Mouse (Mus musculus) cerebellum, adult 2 months (tissue): Measurements from ENCODE around the gene Aspm. TPM values are rescaled to one million over a fixed set of nuclear protein-coding genes. Genes with fewer than 3 reads are reported as not detected.

Source experiments
- DNase-seq, 2 experiments: peaks; one replicate each; pipeline ENCODE4 v3.0.0; 2021
- H3K27ac ChIP-seq: fragments of 200-500 bp; 2 replicates; pipeline ENCODE4 v1.5.1; 2012; ENCODE audit warnings: low read length, control low read depth, inconsistent platforms; ENCODE audit not compliant: insufficient read depth
- H3K27me3 ChIP-seq: fragments of 200-500 bp; 2 replicates; pipeline ENCODE4 v1.6.1; 2012; ENCODE audit warnings: inconsistent platforms, mild to moderate bottlenecking, low read length, moderate library complexity; ENCODE audit not compliant: control insufficient read depth, insufficient read depth
- H3K4me1 ChIP-seq: fragments of 200-500 bp; 2 replicates; pipeline ENCODE4 v1.6.1; 2011; ENCODE audit warnings: low read length; ENCODE audit not compliant: control insufficient read depth, insufficient read depth
- H3K4me3 ChIP-seq: fragments of 200-500 bp; replicated peaks from 2 replicates; pipeline ENCODE3; 2011; ENCODE audit warnings: mild to moderate bottlenecking, low read depth, low read length, control low read depth; ENCODE audit not compliant: insufficient read depth
- CTCF ChIP-seq: fragments of 200-500 bp; IDR thresholded peaks from 2 replicates; pipeline ENCODE4 v1.5.1; 2011; ENCODE audit warnings: low read depth, mild to moderate bottlenecking, control low read depth, low read length, moderate library complexity, borderline replicate concordance; ENCODE audit not compliant: insufficient read depth
- POLR2A ChIP-seq: fragments of 200-500 bp; IDR thresholded peaks from 2 replicates; pipeline ENCODE4 v1.6.1; 2011; ENCODE audit warnings: low read length, control low read depth, borderline replicate concordance; ENCODE audit not compliant: insufficient read depth
- WGBS: fragments of 180-500 bp; shearing (Covaris S2); methylation state at CpG from one replicate; pipeline ENCODE4 v1.1.7; 2018; 5-methylcytosine and 5-hydroxymethylcytosine counted together
- polyA plus RNA-seq: library from polyadenylated mRNA; depleted of rRNA; stranded (reverse); fragments of >200 nt; gene quantifications from 2 replicates; pipeline ENCODE4 v1.2.3, GENCODE M21; 2012; rRNA removed

Aspm gene
- polyA plus RNA-seq, 1 experiment: 0.07 TPM

DNA sequence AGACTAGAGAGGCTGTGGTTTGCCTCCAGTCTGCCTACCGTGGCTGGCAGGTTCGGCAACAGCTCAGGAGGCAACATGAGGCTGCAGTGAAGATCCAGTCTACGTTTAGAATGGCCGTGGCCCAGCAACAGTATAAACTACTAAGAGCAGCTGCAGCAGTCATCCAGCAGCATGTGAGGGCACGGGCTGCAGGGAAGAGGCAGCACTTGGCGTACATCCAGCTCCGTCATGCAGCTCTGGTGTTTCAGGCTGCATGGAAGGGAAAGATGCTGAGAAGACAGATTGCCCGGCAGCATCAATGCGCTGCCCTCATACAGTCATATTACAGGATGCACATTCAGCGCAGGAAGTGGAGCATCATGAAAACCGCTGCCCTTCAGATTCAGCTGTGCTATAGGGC lies 24.3 kb downstream of the Aspm start:
- Histone ChIP-seq H3K27me3 (no peaks in the 10 kb centered on the region), H3K27ac (no peak overlapping the region), H3K4me3 (no peak overlapping the region), H3K4me1 (no peaks in the 10 kb centered on the region)
- TF ChIP-seq POLR2A (no peak), CTCF (no peak)
- DNase-seq: no peak
- WGBS: 55% methylated on average over 11 of the region's 11 CpGs

DNA sequence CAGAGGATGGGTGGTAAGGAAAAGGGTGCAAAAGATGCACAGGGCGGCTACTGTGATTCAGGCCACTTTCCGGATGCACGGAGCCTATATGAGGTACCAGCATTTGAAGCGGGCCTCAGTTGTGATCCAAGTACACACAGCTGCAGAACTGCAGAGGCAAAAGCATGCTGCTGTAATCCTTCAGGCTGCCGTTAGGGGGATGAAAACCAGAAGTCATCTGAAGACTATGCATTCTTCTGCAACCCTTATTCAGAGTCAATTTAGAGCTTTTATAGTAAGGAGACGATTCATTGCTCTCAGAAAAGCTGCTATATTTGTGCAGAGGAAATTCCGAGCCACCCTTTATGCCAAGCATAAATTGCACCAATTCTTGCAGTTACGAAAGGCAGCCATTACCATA lies 25.7 kb downstream of the Aspm start:
- Histone ChIP-seq H3K27ac (no peak overlapping the region), H3K27me3 (no peaks in the 10 kb centered on the region), H3K4me3 (no peak overlapping the region), H3K4me1 (no peaks in the 10 kb centered on the region)
- TF ChIP-seq POLR2A: no peak
- TF ChIP-seq CTCF: no peak
- 91% methylated on average over 8 of the region's 8 CpGs for WGBS
- no peak for DNase-seq

DNA sequence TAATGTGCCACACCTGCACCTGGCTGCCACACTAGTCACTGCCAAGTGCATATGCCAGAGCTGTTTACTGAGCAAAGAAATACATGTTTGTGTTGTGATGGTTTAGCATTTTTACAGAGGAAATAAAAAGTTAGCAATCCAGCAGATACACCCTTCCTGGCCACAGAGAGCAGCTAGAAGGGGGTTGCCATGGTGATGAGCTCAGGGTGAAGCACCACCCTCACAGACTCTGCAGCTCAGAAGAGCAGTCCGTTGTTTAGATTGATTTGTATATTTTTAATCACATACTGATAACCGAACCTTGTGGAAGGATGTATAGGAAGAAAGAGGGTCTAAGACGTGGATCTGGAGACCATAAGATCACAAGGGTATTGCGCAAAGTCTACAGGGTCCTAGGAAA lies 26.6 kb downstream of the Aspm start:
- Histone ChIP-seq H3K27ac (no peak overlapping the region), H3K4me3 (no peak overlapping the region), H3K4me1 (no peaks in the 10 kb centered on the region), H3K27me3 (no peaks in the 10 kb centered on the region)
- TF ChIP-seq POLR2A (no peak), CTCF (no peak)
- WGBS: 83% methylated on average over 4 of the region's 4 CpGs
- DNase-seq: no peak

DNA sequence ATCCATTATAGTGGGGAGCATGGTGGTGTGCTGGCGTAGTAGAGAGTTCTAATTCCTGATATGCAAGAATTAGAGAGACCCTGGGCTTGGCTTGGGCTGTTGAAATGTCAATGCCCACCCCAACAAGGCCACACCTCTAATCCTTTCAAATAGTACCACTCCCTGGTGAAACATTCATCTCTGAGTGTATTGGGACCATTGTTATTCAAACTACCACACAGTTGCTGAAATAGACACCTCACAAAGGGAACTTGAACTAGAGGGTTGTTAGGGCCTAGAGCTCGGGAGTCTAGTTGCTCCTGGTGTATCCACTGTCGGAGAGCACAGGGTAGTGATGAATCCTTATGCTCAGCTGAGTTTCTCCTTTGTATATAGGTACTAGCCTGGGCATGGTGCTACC lies 40.1 kb downstream of the Aspm start:
- TF ChIP-seq POLR2A (no peak), CTCF (no peak)
- 76% methylated on average over 3 of the region's 3 CpGs for WGBS
- DNase-seq: no peak
- H3K27ac ChIP-seq: no peak overlapping the region
- H3K4me3 ChIP-seq: no peak overlapping the region
- no peaks in the 10 kb centered on the region for H3K4me1 ChIP-seq
- H3K27me3 ChIP-seq: no peaks in the 10 kb centered on the region

DNA sequence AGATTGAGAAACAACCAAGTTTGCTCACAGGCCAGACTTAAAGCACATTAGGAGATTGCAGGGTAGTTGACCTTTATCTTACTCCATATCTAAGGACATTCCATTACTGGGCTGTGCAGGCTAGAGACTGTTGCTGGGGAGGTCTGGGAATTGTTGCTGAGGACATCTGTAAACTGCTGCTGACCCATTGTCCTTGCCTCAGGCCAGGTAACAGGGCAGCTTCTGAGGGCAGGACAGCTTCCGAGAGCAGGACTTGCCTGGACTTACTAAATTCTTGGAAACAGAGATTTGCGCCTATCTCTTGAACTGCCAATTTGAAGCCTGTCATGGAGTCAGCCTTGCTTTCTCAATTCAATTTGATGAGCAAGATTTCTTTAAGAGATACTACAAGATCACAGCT lies 40.8 kb downstream of the Aspm start:
- Histone ChIP-seq H3K4me3 (no peak overlapping the region), H3K4me1 (no peaks in the 10 kb centered on the region), H3K27ac (no peak overlapping the region), H3K27me3 (no peaks in the 10 kb centered on the region)
- no peak for TF ChIP-seq POLR2A
- TF ChIP-seq CTCF: no peak
- 93% methylated on average over 2 of the region's 2 CpGs for WGBS
- no peak for DNase-seq

DNA sequence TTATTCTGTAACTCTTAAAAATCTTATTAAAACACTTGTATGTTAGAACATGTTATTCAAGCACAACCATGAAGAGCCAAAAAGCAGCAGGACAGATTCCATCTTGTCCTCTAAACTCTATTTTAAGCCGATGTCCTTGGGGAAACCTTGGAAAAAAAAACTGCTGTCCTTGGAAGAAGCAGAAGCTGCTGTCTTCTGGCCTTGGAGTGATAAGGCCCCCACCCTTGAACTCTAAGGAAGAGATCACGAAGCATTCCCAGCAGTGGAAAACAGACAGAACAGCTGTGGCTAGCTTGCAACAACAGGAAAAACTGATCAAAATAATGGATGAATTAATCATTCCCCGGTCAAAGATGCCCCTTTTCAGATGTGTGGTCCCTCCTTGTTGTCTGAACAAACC lies 41.6 kb downstream of the Aspm start:
- Histone ChIP-seq H3K27ac (no peak overlapping the region), H3K4me3 (no peak overlapping the region), H3K27me3 (no peaks in the 10 kb centered on the region), H3K4me1 (no peaks in the 10 kb centered on the region)
- 82% methylated on average over 3 of the region's 3 CpGs for WGBS
- DNase-seq: no peak
- TF ChIP-seq POLR2A (no peak), CTCF (no peak)

DNA sequence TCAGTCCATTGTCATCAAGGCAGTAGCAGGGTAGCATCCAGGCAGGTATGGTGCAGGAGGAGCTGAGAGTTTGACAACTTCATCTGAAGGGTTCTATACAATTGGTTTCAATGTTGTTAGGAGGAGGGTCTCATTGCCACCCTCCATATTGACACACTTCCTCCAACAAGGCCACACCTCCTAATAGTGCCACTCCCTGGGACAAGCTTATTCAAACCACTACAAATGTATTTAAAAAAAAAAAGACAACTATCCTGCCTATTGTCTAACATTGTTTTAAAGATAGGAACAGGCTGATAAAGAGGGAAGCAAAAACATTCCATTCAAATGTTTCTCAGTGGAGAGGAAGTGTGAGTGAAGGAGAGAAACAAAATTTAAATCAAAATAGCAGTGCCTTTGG lies 45.2 kb downstream of the Aspm start:
- DNase-seq: no peak
- H3K4me3 ChIP-seq: no peak overlapping the region
- H3K4me1 ChIP-seq: no peaks in the 10 kb centered on the region
- H3K27ac ChIP-seq: no peak overlapping the region
- TF ChIP-seq CTCF (no peak), POLR2A (no peak)
- no peaks in the 10 kb centered on the region for H3K27me3 ChIP-seq

DNA sequence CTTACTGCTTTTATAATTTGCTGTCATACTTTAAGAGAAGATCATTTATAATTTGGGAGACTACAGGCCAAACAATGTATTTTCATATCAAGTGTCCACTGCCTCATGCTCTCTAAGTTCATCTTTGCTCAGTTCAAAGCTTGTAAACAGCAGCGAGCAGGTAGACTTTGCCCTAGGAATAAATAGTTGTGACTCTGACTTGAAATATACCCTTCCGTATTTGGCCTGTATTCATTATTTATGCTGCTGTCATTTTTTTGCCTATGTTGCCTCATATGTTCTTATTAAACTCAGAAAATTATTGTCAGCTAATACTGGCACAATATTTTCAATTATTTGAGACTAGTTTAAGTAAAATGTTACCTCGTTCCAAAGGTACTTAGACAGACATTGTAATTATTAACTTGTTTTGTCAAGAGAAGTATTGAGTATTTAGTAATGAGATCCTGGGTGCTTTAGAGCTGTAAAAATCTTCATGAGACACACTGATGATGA lies 46.7 kb downstream of the Aspm start, which contains the start of gene F13b:
TSS of gene F13b (plus strand) at position 445 of the 495 bp plus-strand sequence.
- H3K27me3 ChIP-seq: no peaks in the 10 kb centered on the region
- H3K4me3 ChIP-seq: no peak within 1 kb of the TSS
- no peak within 1 kb of the TSS for H3K27ac ChIP-seq
- no peak for DNase-seq
- H3K4me1 ChIP-seq: no peaks in the 10 kb centered on the region
- 89% methylated on average over 3 of the region's 3 CpGs for WGBS
- TF ChIP-seq POLR2A (no peak), CTCF (no peak)

DNA sequence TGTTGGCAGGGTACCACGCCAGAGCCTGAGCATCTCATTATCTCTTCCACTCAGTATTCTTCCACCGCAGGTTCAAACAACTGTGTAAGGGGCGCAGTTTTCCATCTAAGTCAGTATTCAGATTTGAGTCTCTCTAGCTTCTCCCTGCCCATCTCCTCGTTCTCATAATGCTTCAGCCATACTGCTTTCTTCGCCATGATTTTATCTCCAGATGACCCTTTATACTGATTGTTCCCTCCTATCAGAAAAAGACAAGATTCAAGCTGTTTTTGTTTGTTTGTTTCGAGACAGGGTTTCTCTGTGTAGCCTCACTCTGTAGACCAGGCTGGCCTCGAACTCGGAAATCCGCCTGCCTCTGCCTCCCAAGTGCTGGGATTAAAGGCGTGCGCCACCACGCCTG lies 60.0 kb downstream of the Aspm start:
- Histone ChIP-seq H3K4me1 (no peaks in the 10 kb centered on the region), H3K4me3 (no peak overlapping the region), H3K27me3 (no peaks in the 10 kb centered on the region), H3K27ac (no peak overlapping the region)
- no peak for TF ChIP-seq CTCF
- TF ChIP-seq POLR2A: no peak
- DNase-seq: no peak
- 90% methylated on average over 12 of the region's 12 CpGs for WGBS

Other genes starting within 250 kb of the Aspm start
- 0.21 and 0.25 TPM in 2 replicates for gene Crb1, start 77.7 kb upstream of the Aspm start, polyA plus RNA-seq
- gene Zbtb41, start 32.5 kb upstream of the Aspm start, polyA plus RNA-seq: 7.4 and 7.7 TPM in 2 replicates
- not detected in 2 replicates for gene F13b, start 46.9 kb downstream of the Aspm start, polyA plus RNA-seq
- not detected in 2 replicates for gene Cfhr1, start 105.5 kb downstream of the Aspm start, polyA plus RNA-seq